Mouse (Mus musculus): ENCODE data around the gene Pusl1.

GRCm38 (mm10) chr4:155892438-155893211 is 1.0 kb upstream of the Pusl1 start:
- TF ChIP-seq CTCF (conservative IDR thresholded peaks at IDR 0.05; ENCODE audit: low read length): no peak
- no peak for TF ChIP-seq POU5F1 (IDR thresholded peaks at IDR 0.05; ENCODE audit: borderline replicate concordance, low read length)
